Mouse (Mus musculus) MEL-GATA-1-ER (cell line): ENCODE results near the gene Sult2a7.

Experiments used
- DNase-seq: peaks from one replicate; pipeline ENCODE4 v3.0.0-alpha.2; 2012; ENCODE audit warnings: low read depth; ENCODE audit errors: extremely low read depth

Gene Sult2a7

DNA sequence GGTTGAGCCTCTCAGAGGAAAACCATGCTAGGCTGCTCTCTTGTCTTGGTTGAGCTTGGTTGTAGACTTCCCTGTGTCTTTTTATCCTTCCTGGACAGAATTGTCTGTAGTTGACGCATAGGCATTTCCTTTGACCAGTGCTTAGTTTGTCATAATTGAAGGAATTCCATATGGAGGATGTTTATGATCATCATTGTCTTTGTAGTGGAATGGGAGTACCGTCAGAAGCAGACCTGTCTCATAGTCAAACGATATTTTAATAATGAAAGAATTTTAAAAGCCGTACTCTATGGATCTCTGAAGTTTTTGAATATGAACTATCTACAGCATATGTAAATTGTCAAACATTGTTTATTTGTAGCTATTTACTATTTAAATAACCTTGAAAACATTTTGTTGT, at the start of gene Sult2a7:
Gene Sult2a7 (minus strand): TSS at position 101 of the 400 bp plus-strand sequence.
- no peak for DNase-seq

DNA sequence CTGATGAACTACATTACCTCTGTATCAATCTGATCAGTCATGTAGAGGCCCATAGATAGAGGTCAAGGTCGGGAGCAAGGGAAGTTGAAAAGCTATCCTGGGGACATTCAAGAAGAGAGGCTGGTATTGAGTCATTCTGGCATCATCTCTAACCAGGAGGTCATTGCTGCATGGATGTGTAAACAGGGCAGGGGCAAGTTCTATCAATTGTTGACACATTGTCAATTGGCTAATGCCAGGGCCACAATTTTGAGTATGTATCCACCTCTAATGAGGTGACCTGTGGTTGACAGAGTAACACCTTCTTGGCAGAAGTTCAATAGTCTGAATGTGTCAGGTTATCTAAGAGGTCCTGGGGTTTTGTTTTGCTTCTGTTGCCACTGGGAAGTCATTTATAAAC, 31.2 kb upstream of the Sult2a7 start:
- no peak for DNase-seq

DNA sequence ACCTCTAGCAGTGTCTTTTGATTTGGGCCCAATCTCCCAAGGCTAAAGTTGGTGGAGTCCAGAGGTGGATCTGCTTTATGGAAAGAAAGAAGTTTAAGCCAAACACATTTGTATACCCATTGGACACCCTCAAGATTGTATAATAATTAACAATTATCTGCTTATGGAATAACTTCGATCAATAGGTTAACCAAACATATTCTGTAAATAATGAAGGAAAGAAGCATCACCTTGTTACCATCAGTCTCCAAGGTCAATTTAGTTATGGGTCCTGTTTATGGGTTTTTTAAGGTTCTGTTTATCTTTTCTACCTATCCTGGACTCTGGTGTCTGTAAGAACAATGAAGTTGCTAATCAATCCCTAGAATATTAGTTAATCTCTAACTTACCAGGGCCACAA, 28.6 kb upstream of the Sult2a7 start:
- no peak for DNase-seq

DNA sequence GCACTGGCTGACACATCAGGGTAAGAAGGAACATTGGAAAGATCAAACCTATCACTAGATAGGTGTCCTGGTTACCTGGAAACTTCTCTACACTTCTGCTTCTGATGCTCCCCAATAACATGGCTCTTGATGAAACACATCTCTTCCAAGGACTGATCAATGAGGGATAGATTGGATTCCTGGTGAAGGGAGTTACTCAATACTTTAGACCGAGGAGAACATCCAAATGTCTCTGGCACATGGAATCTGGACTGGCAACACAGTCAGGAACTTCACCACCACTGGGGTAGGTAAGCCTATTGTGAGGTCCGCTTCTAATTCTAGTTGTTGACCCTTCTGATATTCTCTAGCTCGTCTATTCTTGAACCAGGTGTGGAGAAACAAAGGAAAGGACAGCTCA, 24.3 kb upstream of the Sult2a7 start:
- no peak for DNase-seq

DNA sequence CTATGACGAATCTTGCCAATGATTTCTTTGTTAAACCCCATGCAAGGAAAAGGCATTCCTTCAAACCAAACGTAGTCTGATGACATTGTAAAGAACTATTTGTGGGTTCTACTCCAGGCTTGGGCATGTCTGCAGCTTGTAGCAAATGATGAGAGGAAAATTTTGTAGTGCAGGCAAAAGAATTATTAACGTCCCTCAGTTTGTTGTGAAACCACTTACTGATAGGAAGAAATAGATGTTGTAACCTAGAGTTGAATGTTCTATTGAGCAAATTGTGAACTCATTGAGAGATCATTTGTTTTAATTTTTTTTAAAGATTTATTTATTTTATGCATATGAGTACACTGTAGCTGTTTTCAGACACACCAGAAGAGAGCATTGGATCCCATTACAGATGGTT, 1.1 kb downstream of the Sult2a7 start:
- DNase-seq: no peak

DNA sequence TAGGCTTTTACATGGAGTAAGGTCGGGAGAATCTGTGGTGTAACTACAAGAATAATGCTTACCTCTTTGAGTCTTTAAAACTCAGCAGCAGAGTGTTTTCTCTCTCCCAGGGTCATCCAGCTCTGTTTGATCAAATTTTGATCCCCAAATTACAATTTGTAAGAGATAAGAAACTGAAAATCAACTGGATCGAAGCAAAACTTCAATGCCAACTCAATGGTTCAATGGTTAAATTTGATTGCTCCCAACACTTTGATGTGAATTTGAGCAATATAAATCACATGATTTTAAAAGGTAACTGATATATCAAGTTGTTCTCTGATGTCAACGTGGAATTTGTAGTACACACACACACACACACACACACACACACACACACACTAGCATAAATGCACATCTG, 47.5 kb downstream of the Sult2a7 start, which contains the start of gene Sult2a8:
Gene Sult2a8 (minus strand): TSS at position 236 of the 400 bp plus-strand sequence.
- DNase-seq: no peak

DNA sequence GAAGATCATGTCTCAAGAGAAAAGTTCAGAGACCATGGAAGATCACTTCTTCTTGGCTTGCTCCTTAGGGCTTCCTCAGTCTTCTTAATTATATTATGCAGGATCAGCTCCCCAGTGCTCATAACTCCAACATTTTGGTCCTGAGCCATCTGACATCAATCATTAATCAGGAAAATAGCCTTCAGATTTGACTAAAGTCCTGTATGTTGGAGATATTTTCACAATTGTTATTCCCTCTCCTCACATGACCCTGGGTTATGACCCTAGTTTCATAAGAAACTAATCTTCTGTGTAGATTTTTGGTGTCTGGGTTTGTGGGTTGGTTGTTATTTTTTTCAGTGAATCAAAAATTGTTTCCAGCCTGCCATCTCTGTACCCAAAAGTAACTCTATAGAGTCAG, 54.4 kb downstream of the Sult2a7 start:
- no peak for DNase-seq

DNA sequence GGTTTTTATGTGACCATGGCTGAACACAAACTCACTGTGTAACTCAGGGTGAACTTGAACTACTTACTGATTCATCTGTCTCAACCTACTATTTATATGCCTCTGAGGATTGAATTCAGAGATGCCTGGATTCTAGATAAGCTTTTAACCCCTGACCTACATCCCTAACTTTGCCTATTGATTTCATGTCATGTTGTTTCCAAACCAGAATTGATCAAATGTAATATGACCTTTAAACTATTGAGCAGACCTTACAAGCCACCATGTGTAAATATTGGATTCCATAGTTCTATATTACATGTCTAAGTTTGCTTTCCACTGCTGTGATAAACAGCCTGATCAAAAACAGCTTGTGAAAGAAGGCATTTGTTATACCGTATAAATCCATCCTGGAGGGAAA, 55.5 kb downstream of the Sult2a7 start:
- no peak for DNase-seq

DNA sequence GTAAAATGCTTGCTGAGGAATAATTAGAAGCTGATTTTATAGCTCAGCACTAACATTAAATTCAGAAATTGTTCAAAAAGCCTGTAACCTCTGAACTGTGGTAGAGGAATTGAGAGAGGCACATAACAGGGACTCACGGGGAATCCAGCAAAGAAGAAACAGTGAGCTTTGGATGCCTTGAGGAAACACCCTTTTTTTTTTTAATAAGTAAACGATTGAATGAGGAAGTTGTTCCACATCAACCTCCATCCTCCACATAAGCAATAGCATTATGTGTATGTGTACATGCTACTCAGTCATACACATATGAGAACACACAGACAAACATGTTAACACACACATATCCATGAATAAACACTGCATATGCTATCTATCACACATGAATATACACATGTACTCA, 56.0 kb downstream of the Sult2a7 start:
- no peak for DNase-seq
